Mouse (Mus musculus): ENCODE results near the gene Skp1a. TPM values are rescaled to one million over a fixed set of nuclear protein-coding genes. Genes with fewer than 3 reads are reported as not detected.
"Not testable (repeated sequence)": the region's sequence is repeated elsewhere in the genome, so short reads cannot be mapped to it uniquely, and the experiment has no call there.

Gene Skp1a
- total and polyA plus RNA-seq, 3 experiments, result 169 to 1,533 (median 445) TPM

- no peak for TF ChIP-seq GABPA (IDR thresholded peaks at IDR 0.05; ENCODE audit: low read depth, low read length)
Measured at GRCm38 (mm10) chr11:52220282-52220681, 11.5 kb upstream of the Skp1a start (continued).

- not testable (repeated sequence) for H3K27me3 ChIP-seq (ENCODE audit: control insufficient read depth in 1 of 2, insufficient read depth in 2 of 2, low read length in 2 of 2); DNase-seq (ENCODE audit: low read depth, low spot score)
Measured at GRCm38 (mm10) chr11:52221921-52222320, 9.9 kb upstream of the Skp1a start.

DNA sequence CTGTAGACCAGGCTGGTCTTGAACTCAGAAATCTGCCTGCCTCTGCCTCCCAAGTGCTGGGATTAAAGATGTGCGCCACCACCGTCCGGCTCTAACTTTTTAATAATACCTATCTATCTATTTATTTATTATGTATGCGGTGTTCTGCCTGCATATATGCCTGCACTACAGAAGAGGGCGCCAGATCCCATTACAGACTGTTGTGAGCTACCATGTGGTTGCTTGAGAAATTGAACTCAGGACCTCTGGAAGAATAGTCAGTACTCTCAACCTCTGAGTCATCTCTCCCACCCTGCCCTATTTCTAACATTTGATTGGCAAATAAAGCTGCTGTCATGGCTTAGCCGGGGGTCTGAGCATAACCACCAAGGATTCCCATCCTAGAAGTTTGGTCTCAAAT is 8.9 kb upstream of the Skp1a start:
- DNase-seq (ENCODE audit: low read depth, low spot score), result peak; percentile 86
- no peak overlapping the region for H3K27ac ChIP-seq (ENCODE audit: control insufficient read depth, low read depth, low read length)
- peak overlapping the region in 1 of 2 experiments; percentile 6; a peak in 1 of 4 replicates for H3K4me3 ChIP-seq (ENCODE audit: control insufficient read depth in 1 of 2, insufficient read depth in 1 of 2, low read depth in 2 of 2, low read length in 2 of 2)
- no peaks in the 10 kb centered on the region for H3K9me3 ChIP-seq (replicated peaks; ENCODE audit: insufficient read depth, low read length)
- TF ChIP-seq SIN3A (IDR thresholded peaks at IDR 0.05; ENCODE audit: low read length) (peak; percentile 54; the same call in 1 of the 2 replicates), HCFC1 (IDR thresholded peaks at IDR 0.05; ENCODE audit: low read depth, low read length) (0 out of 2 replicates have a peak, but pooled peaks have one; percentile 42), GATA1 (IDR thresholded peaks at IDR 0.05; ENCODE audit: low read depth, low read length) (no peak), TBP (IDR thresholded peaks at IDR 0.05; ENCODE audit: low read depth, low read length) (peak; percentile 50; the same call in 1 of the 2 replicates), ZC3H11A (IDR thresholded peaks at IDR 0.05; ENCODE audit: low read depth, low read length) (peak; percentile 62; the same call in 1 of the 2 replicates), MXI1 (IDR thresholded peaks at IDR 0.05; ENCODE audit: low read depth, low read length) (0 out of 2 replicates have a peak, but pooled peaks have one; percentile 53), CTCF (IDR thresholded peaks at IDR 0.05 in 2 of 3, conservative IDR thresholded peaks at IDR 0.05 in 1 of 3; ENCODE audit: control insufficient read depth in 1 of 3, insufficient read depth in 1 of 3, low read depth in 2 of 3, low read length in 3 of 3, poor library complexity in 1 of 3, severe bottlenecking in 1 of 3) (peak; percentile 54 to 74 (median 70)), RAD21 (IDR thresholded peaks at IDR 0.05; ENCODE audit: low read depth, low read length) (peak; percentile 59), SMC3 (IDR thresholded peaks at IDR 0.05; ENCODE audit: low read depth, low read length) (peak; percentile 59), ETS1 (IDR thresholded peaks at IDR 0.05; ENCODE audit: low read depth, low read length) (no peak; the same call in 1 of the 2 replicates), MYC (IDR thresholded peaks at IDR 0.05; ENCODE audit: low read depth, low read length) (peak; percentile 92; the same call in 1 of the 2 replicates), NRF1 (IDR thresholded peaks at IDR 0.05; ENCODE audit: insufficient read depth, low read depth, low read length, poor library complexity, severe bottlenecking) (no peak)
- peaks cover 0 to 13% of the 10 kb centered on the region in 2 experiments; a peak in 2 of 4 replicates for H3K36me3 ChIP-seq (ENCODE audit: control insufficient read depth in 1 of 2, insufficient read depth in 2 of 2, low read length in 2 of 2)
- H3K9ac ChIP-seq (ENCODE audit: control insufficient read depth, low read depth, low read length, poor library complexity, severe bottlenecking), result no peak overlapping the region
- H3K4me1 ChIP-seq (ENCODE audit: control insufficient read depth in 1 of 2, insufficient read depth in 2 of 2, low read length in 2 of 2), result peaks cover 12 to 22% of the 10 kb centered on the region in 2 experiments
- H3K79me2 ChIP-seq (ENCODE audit: control insufficient read depth, insufficient read depth, low read length, poor library complexity), result no peaks in the 10 kb centered on the region
- H3K27me3 ChIP-seq (ENCODE audit: control insufficient read depth in 1 of 2, insufficient read depth in 2 of 2, low read length in 2 of 2), result no peaks in the 10 kb centered on the region

More at GRCm38 (mm10) chr11:52221921-52222320, 9.9 kb upstream of the Skp1a start:
- not testable (repeated sequence) for H3K9me3 ChIP-seq (replicated peaks; ENCODE audit: insufficient read depth, low read length); H3K79me2 ChIP-seq (ENCODE audit: control insufficient read depth, insufficient read depth, low read length, poor library complexity); H3K9ac ChIP-seq (ENCODE audit: control insufficient read depth, low read depth, low read length, poor library complexity, severe bottlenecking); H3K27ac ChIP-seq (ENCODE audit: control insufficient read depth, low read depth, low read length); H3K4me3 ChIP-seq (ENCODE audit: control insufficient read depth in 1 of 2, insufficient read depth in 1 of 2, low read depth in 2 of 2, low read length in 2 of 2)
- H3K36me3 ChIP-seq (ENCODE audit: control insufficient read depth in 1 of 2, insufficient read depth in 2 of 2, low read length in 2 of 2), result peaks cover 0 to 13% of the 10 kb centered on the region in 2 experiments; a peak in 2 of 4 replicates
- peaks cover 12 to 22% of the 10 kb centered on the region in 2 experiments for H3K4me1 ChIP-seq (ENCODE audit: control insufficient read depth in 1 of 2, insufficient read depth in 2 of 2, low read length in 2 of 2)
